Mouse (Mus musculus) small intestine, adult 2 months (tissue): Measurements from ENCODE around the gene Ankrd13b. TPM values are rescaled to one million over a fixed set of nuclear protein-coding genes. Genes with fewer than 3 reads are reported as not detected.
A peak's percentile ranks its signal among the peaks of the same experiment; 100 is the strongest.

Experiments used
- H3K27ac ChIP-seq: fragments of 200-500 bp; 2 replicates; pipeline ENCODE4 v1.5.1; 2012; ENCODE audit warnings: low read depth, low read length, control low read depth, inconsistent platforms; ENCODE audit not compliant: insufficient read depth
- H3K27me3 ChIP-seq: fragments of 200-500 bp; 2 replicates; pipeline ENCODE4 v1.6.1; 2012; ENCODE audit warnings: mild to moderate bottlenecking, moderate library complexity, low read length, inconsistent platforms; ENCODE audit not compliant: control insufficient read depth, insufficient read depth
- H3K36me3 ChIP-seq: fragments of 200-500 bp; 2 replicates; pipeline ENCODE4 v1.6.1; 2012; ENCODE audit warnings: mild to moderate bottlenecking, low read length, control low read depth, inconsistent platforms; ENCODE audit not compliant: control insufficient read depth, insufficient read depth
- H3K4me1 ChIP-seq: fragments of 200-500 bp; 2 replicates; pipeline ENCODE4 v1.6.1; 2012; ENCODE audit warnings: low read length, inconsistent platforms, mixed read lengths; ENCODE audit not compliant: control insufficient read depth, insufficient read depth, insufficient read length
- H3K4me3 ChIP-seq: fragments of 200-500 bp; 2 replicates; pipeline ENCODE4 v1.5.1; 2012; ENCODE audit warnings: low read depth, mild to moderate bottlenecking, control low read depth, inconsistent platforms, low read length, moderate library complexity
- CTCF ChIP-seq: fragments of 200-500 bp; IDR thresholded peaks from 2 replicates; pipeline ENCODE4 v1.5.1; 2012; ENCODE audit warnings: low read depth, mild to moderate bottlenecking, control low read depth, inconsistent platforms, low read length, moderate library complexity, mixed read lengths; ENCODE audit not compliant: insufficient replicate concordance, insufficient read length; ENCODE audit errors: extremely low read depth
- POLR2A ChIP-seq: fragments of 200-500 bp; IDR thresholded peaks from 2 replicates; pipeline ENCODE4 v1.6.1; 2012; ENCODE audit warnings: low read depth, mild to moderate bottlenecking, control low read depth, inconsistent platforms, low read length, moderate library complexity
- WGBS: fragments of 180-500 bp; shearing (Covaris S2); methylation state at CpG from one replicate; pipeline ENCODE4 v1.1.7; 2018; 5-methylcytosine and 5-hydroxymethylcytosine counted together
- polyA plus RNA-seq: library from polyadenylated mRNA; depleted of rRNA; stranded (reverse); fragments of >200 nt; gene quantifications from 2 replicates; pipeline ENCODE4 v1.2.3, GENCODE M21; 2012

The Ankrd13b gene
- polyA plus RNA-seq, 1 experiment, result 12.0 TPM

DNA sequence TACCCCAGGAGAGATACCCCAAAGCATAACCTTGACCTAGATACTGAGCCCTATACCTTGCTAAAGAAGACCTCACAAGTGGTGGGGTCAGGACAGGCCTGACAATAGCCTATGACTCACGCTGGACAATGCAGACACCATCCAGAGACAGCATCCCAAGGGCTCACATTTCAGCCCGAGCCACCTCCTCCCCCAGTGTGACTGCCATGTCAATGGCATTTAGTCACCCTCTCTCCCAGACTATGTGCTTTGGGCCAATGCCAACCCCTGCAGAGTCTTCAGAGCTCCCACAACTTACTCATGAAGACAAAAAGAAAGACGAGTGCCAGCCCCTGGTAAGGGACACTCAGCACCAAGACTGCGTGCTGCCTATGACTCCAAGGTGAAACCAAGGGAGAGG is 24.8 kb downstream of the Ankrd13b start:
- TF ChIP-seq POLR2A, result no peak
- TF ChIP-seq CTCF, result no peak
- WGBS, result 52% methylated on average over 4 of the region's 4 CpGs
- Histone ChIP-seq H3K36me3 (no peaks in the 10 kb centered on the region), H3K27me3 (peaks cover 18% of the 10 kb centered on the region), H3K27ac (no peak overlapping the region), H3K4me3 (no peak overlapping the region), H3K4me1 (peaks cover 10% of the 10 kb centered on the region)

DNA sequence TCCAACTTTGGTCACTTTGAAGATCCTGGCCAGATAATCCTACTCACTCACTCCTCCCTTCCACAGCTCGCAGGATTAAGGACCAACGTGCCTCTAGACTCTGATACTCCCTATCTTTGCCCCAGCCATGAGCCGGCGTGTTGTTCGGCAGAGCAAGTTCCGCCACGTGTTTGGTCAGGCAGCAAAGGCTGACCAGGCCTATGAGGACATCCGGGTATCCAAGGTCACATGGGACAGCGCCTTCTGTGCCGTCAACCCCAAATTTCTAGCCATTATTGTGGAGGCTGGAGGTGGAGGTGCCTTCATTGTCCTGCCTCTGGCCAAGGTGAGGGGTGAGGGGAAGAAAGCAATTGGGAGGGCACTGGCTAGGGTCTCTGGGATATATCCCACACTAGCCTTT is 25.7 kb downstream of the Ankrd13b start:
- Histone ChIP-seq H3K4me3 (no peak overlapping the region), H3K27ac (no peak overlapping the region), H3K4me1 (peaks cover 10% of the 10 kb centered on the region), H3K27me3 (peaks cover 18% of the 10 kb centered on the region), H3K36me3 (no peaks in the 10 kb centered on the region)
- WGBS, result 76% methylated on average over 10 of the region's 10 CpGs
- TF ChIP-seq CTCF, result no peak
- TF ChIP-seq POLR2A, result no peak

DNA sequence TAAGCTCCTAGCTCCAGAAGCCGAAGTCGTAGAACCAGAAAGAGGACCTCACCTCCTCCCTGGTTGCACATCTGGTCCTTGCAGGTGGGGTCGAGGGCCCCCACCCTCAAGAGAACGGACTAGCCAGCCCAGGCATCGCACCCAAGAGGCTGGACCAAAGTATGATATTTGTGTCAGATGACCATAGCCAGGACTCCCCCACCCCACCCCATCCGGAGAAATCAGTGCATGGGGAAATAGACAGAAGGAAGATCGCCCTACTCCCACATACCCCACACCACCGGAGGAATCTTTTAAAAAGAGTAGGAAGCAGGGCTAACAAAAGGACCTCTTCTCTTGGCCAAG is 26.4 kb downstream of the Ankrd13b start:
- Histone ChIP-seq H3K27me3 (peaks cover 18% of the 10 kb centered on the region), H3K27ac (no peak overlapping the region), H3K4me3 (peak overlapping the region; percentile 68), H3K4me1 (peaks cover 10% of the 10 kb centered on the region), H3K36me3 (no peaks in the 10 kb centered on the region)
- no peak for TF ChIP-seq CTCF
- no peak for TF ChIP-seq POLR2A
- WGBS, result 37% methylated on average over 8 of the region's 8 CpGs

GRCm38 (mm10) chr11:77462283-77463100 is 27.0 kb downstream of the Ankrd13b start, which contains the start of gene Coro6:
Coro6 (plus strand) TSS chr11:77462411.
- Histone ChIP-seq H3K27ac (no peak within 1 kb of the TSS), H3K4me1 (peaks cover 7% of the 10 kb centered on the region), H3K36me3 (peaks cover 2% of the 10 kb centered on the region; the same call in 1 of the 2 replicates), H3K4me3 (peak within 1 kb of the TSS; percentile 68), H3K27me3 (peaks cover 18% of the 10 kb centered on the region)
- WGBS, result 2% methylated on average over 73 of the region's 73 CpGs
- TF ChIP-seq CTCF (no peak), POLR2A (no peak)

GRCm38 (mm10) chr11:77461856-77462255 is 27.6 kb downstream of the Ankrd13b start:
- 4% methylated on average over 6 of the region's 6 CpGs for WGBS
- peaks cover 4% of the 10 kb centered on the region for H3K4me1 ChIP-seq
- H3K4me3 ChIP-seq, result peak overlapping the region; percentile 68
- H3K36me3 ChIP-seq, result peaks cover 2% of the 10 kb centered on the region; the same call in 1 of the 2 replicates
- TF ChIP-seq POLR2A, result no peak
- peaks cover 14% of the 10 kb centered on the region for H3K27me3 ChIP-seq
- H3K27ac ChIP-seq, result no peak overlapping the region

DNA sequence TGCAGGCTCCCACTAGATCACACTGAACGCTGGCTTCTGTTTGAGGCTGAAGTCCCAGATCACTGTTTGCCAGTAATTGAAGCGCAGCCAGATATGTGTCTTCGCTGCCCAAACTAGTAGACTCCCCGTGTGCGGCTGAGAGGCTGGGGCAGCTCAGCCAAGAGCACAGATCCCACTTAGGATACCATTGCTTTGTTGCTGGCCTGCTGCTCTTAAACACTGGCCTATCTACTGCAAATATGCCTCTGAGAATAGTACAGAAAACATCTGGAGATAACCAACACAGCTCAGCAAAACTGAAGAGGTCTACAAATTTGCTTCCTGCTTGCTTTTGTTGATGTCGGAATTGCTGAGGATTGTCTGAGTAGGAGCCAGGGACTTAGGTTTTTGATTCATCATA is 32.6 kb downstream of the Ankrd13b start:
- peaks cover 2% of the 10 kb centered on the region; the same call in 1 of the 2 replicates for H3K27me3 ChIP-seq
- no peak for TF ChIP-seq CTCF
- TF ChIP-seq POLR2A, result no peak
- no peak overlapping the region for H3K27ac ChIP-seq
- no peaks in the 10 kb centered on the region for H3K4me1 ChIP-seq
- H3K36me3 ChIP-seq, result peaks cover 28% of the 10 kb centered on the region
- H3K4me3 ChIP-seq, result no peak overlapping the region
- 78% methylated on average over 6 of the region's 6 CpGs for WGBS

GRCm38 (mm10) chr11:77455770-77456510 is 33.5 kb downstream of the Ankrd13b start:
- WGBS, result 90% methylated on average over 9 of the region's 9 CpGs
- no peaks in the 10 kb centered on the region for H3K27me3 ChIP-seq
- H3K27ac ChIP-seq, result no peak overlapping the region
- no peaks in the 10 kb centered on the region for H3K4me1 ChIP-seq
- TF ChIP-seq POLR2A, result no peak
- TF ChIP-seq CTCF, result no peak
- peaks cover 28% of the 10 kb centered on the region for H3K36me3 ChIP-seq
- H3K4me3 ChIP-seq, result no peak overlapping the region
